Mouse (Mus musculus) ES-E14 (cell line): ENCODE data around the gene Erg. TPM values are rescaled to one million over a fixed set of nuclear protein-coding genes. Genes with fewer than 3 reads are reported as not detected.

ENCODE experiments used
- DNase-seq: peaks from one replicate; pipeline ENCODE4 v3.0.0-alpha.2; 2013; ENCODE audit warnings: low read depth, low spot score
- H3K27ac ChIP-seq: 2 replicates; pipeline ENCODE4 v1.5.1; 2012; ENCODE audit warnings: low read depth, mild to moderate bottlenecking, low read length, moderate library complexity, mixed read lengths; ENCODE audit not compliant: poor library complexity, insufficient read depth, severe bottlenecking
- H3K36me3 ChIP-seq: 2 replicates; pipeline ENCODE4 v1.6.1; 2012; ENCODE audit warnings: mild to moderate bottlenecking, low read length, moderate library complexity, mixed read lengths; ENCODE audit not compliant: control insufficient read depth, poor library complexity, insufficient read depth, severe bottlenecking
- H3K4me1 ChIP-seq, 2 experiments: fragments of 150-350 bp in 1 of 2; sonication (generic) in 1 of 2; 2 replicates each; pipeline ENCODE4 v1.6.1; 2012; ENCODE audit warnings: low read length in 2 of 2, mild to moderate bottlenecking in 1 of 2, mixed read lengths in 1 of 2; ENCODE audit not compliant: control insufficient read depth in 2 of 2, insufficient read depth in 2 of 2, poor library complexity in 1 of 2
- H3K4me3 ChIP-seq, 2 experiments: fragments of 150-350 bp in 1 of 2; sonication (generic) in 1 of 2; 2 replicates each; pipeline ENCODE4 v1.5.1; 2012; ENCODE audit warnings: low read length in 2 of 2, low read depth in 1 of 2, mild to moderate bottlenecking in 1 of 2, mixed read lengths in 1 of 2; ENCODE audit not compliant: insufficient read depth in 1 of 2, poor library complexity in 1 of 2, severe bottlenecking in 1 of 2
- H3K9ac ChIP-seq: 2 replicates; pipeline ENCODE4 v1.6.1; 2012; ENCODE audit warnings: low read depth, mild to moderate bottlenecking, low read length, mixed read lengths; ENCODE audit not compliant: poor library complexity, insufficient read depth, severe bottlenecking
- H3K9me3 ChIP-seq: fragments of 150-350 bp; sonication (generic); 2 replicates; pipeline ENCODE4 v1.6.1; 2012; ENCODE audit warnings: low read depth, mild to moderate bottlenecking, low read length; ENCODE audit not compliant: control insufficient read depth, insufficient read depth
- CHD2 ChIP-seq: IDR thresholded peaks from 2 replicates; pipeline ENCODE4 v1.6.1; 2014; ENCODE audit warnings: mild to moderate bottlenecking, low read depth, low read length, inconsistent platforms
- HCFC1 ChIP-seq: IDR thresholded peaks from 2 replicates; pipeline ENCODE4 v1.6.1; 2012; ENCODE audit warnings: low read length, inconsistent platforms, borderline replicate concordance; ENCODE audit not compliant: insufficient read depth
- MAFK ChIP-seq: IDR thresholded peaks from 2 replicates; pipeline ENCODE4 v1.6.1; 2014; ENCODE audit warnings: mild to moderate bottlenecking, low read depth, low read length, inconsistent platforms; ENCODE audit not compliant: insufficient read depth
- ZC3H11A ChIP-seq: IDR thresholded peaks from 2 replicates; pipeline ENCODE4 v1.6.1; 2012; ENCODE audit warnings: low read depth, mild to moderate bottlenecking, inconsistent platforms, low read length, borderline replicate concordance
- ZNF384 ChIP-seq: IDR thresholded peaks from 2 replicates; pipeline ENCODE4 v1.6.1; 2012; ENCODE audit warnings: low read depth, low read length, inconsistent platforms
- in situ Hi-C, 2 experiments: fragments of 600-800 bp; cut with MboI; formaldehyde crosslinking; loops; one replicate each; pipeline ENCODE4 v1.15.1; 2025; ENCODE audit warnings: low sequenced_read_pairs in 2 of 2, inconsistent platforms in 1 of 2; ENCODE audit not compliant: unreplicated experiment in 2 of 2
- total RNA-seq: library from RNA; depleted of rRNA; stranded (reverse); fragments of 300-350 nt; gene quantifications from 2 replicates; pipeline ENCODE4 v1.2.3, GENCODE M21; 2012

Erg gene
- total RNA-seq, 1 experiment = 0.18 TPM

GRCm38 (mm10) chr16:95356962-95357955, 229.1 kb downstream of the Erg start:
- no peak overlapping the region for H3K27ac ChIP-seq
- H3K4me1 ChIP-seq = no peaks in the 10 kb centered on the region
- H3K9ac ChIP-seq = no peak overlapping the region
- in situ Hi-C loops = no loop called here
- no peak for TF ChIP-seq ZC3H11A
- no peak for TF ChIP-seq CHD2
- TF ChIP-seq HCFC1 = no peak
- TF ChIP-seq MAFK = no peak
- TF ChIP-seq ZNF384 = no peak
- DNase-seq = no peak
- H3K36me3 ChIP-seq = no peaks in the 10 kb centered on the region
- H3K4me3 ChIP-seq = no peak overlapping the region
- no peaks in the 10 kb centered on the region for H3K9me3 ChIP-seq

- in situ Hi-C loops = no loop called here
- no peak overlapping the region for H3K4me3 ChIP-seq
- DNase-seq = no peak
- no peaks in the 10 kb centered on the region for H3K36me3 ChIP-seq
- H3K9ac ChIP-seq = no peak overlapping the region
- TF ChIP-seq HCFC1 = no peak
- no peak overlapping the region for H3K27ac ChIP-seq
- H3K4me1 ChIP-seq = no peaks in the 10 kb centered on the region
- no peaks in the 10 kb centered on the region for H3K9me3 ChIP-seq
These were observed 232.6 kb downstream of the Erg start for GRCm38 (mm10) chr16:95353838-95354237.

DNA sequence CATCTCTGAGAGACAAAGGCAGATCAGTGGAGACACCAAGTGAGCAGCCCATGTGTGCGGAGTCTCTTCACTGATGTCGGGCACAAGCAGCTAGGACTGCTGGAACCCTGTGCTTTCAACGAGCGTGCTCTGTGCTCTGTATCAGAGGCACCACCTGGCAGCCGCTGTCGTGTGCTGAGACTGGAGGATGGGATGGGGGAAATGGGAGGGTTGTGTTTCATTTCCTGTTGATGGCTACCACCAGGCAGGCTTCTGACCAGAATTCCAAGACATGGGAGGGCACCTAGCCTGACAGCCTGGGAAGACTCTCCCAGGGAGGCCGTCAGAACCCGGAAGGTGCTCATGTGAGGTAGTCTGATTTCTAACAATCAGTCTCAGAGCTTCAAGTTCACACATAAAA, 234.1 kb downstream of the Erg start:
- in situ Hi-C loops = no loop called here
- TF ChIP-seq ZC3H11A (no peak), CHD2 (no peak), ZNF384 (no peak), HCFC1 (no peak), MAFK (no peak)
- no peak overlapping the region for H3K9ac ChIP-seq
- no peak overlapping the region for H3K27ac ChIP-seq
- H3K4me1 ChIP-seq = no peaks in the 10 kb centered on the region
- H3K9me3 ChIP-seq = no peaks in the 10 kb centered on the region
- H3K36me3 ChIP-seq = no peaks in the 10 kb centered on the region
- no peak overlapping the region for H3K4me3 ChIP-seq
- DNase-seq = no peak

GRCm38 (mm10) chr16:95350499-95350898, 235.9 kb downstream of the Erg start:
- Histone ChIP-seq H3K9me3 (no peaks in the 10 kb centered on the region), H3K36me3 (no peaks in the 10 kb centered on the region), H3K27ac (no peak overlapping the region), H3K4me3 (no peak overlapping the region), H3K4me1 (no peaks in the 10 kb centered on the region), H3K9ac (no peak overlapping the region)
- no peak for DNase-seq
- TF ChIP-seq ZC3H11A (no peak), HCFC1 (no peak), MAFK (no peak), ZNF384 (no peak), CHD2 (no peak)
- in situ Hi-C loops = no loop called here
